ENCODE assay signal across 8 mouse cellular contexts in the genomic region with DNA sequence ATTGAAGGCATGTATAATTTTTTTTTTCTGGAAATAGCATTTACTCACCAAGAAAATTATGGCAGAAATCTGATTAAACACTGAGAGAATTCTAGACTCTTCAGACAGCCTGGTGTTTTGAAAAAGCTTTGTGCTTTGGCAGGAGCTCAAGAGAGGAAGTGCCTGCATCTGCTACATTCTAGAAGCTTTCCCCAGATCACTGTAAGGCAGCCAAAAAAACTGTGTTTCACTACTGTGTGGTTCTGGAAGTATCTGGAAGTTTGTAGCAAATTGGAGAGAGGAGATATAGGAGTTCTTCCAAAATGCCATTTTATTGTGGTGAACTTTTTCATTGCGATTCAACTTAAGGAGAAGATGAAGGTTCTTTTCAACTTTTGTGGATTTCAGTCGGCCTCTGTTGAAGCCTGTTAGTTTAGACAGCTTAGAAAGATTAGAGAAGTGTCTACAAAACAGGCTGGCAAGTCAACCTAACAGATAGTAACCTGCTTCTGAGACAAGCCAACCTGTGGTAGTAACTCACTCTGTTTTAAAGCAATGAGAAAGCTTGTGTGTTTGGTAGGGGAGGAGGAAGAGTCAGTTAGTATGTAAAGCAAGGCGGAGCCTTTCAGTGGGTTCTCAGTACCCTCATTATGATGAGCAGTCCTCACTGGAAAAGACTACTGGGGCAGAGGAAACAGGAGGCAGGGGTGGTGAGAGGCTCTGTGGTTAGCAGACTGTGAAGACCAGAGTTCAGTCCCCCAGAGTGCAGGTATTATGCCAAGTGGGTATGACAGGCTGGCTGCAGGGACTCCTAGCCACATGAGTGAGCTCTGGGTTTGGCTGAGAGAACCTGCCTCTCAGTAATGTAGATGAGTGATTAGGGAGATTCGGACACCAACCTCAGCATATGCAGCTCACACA. TPM values are rescaled to one million over a fixed set of nuclear protein-coding genes. Genes with fewer than 3 reads are reported as not detected.
DNase-seq lines count a peak whose midpoint lies in the region; ATAC-seq and TF ChIP-seq lines count a peak whose summit lies in the region.

No protein-coding gene starts in this region.

- 62% methylated on average over 4 of the region's 4 CpGs for WGBS in heart, embryonic 14.5 days
- WGBS in lung, embryonic 14.5 days: 61% methylated on average over 4 of the region's 4 CpGs

- H3K4me1 ChIP-seq in G1E (ENCODE audit: insufficient read depth, low read depth, low read length): peaks cover 23% of the 10 kb centered on the region
- peaks cover 9 to 27% of the 10 kb centered on the region in 2 experiments for H3K4me1 ChIP-seq in heart, embryonic 14.5 days (ENCODE audit: control insufficient read depth in 2 of 2, insufficient read depth in 2 of 2, low read length in 2 of 2)
- H3K4me1 ChIP-seq in lung, embryonic 14.5 days (ENCODE audit: insufficient read depth): peaks cover 16% of the 10 kb centered on the region; the same call in 1 of the 2 replicates

- peaks cover 29% of the 10 kb centered on the region for H3K36me3 ChIP-seq in G1E (replicated peaks)
- peaks cover 30% of the 10 kb centered on the region for H3K36me3 ChIP-seq in heart, embryonic 14.5 days (ENCODE audit: control insufficient read depth, insufficient read depth, low read length)
- H3K36me3 ChIP-seq in lung, embryonic 14.5 days (ENCODE audit: insufficient read depth): peaks cover 32% of the 10 kb centered on the region

- H3K27ac ChIP-seq in heart, embryonic 14.5 days (replicated peaks in 1 of 2; ENCODE audit: control insufficient read depth in 1 of 2, insufficient read depth in 1 of 2, low read depth in 2 of 2, low read length in 2 of 2): peak overlapping the region; percentile 4 to 61
- peak overlapping the region; percentile 75 for H3K27ac ChIP-seq in lung, embryonic 14.5 days (ENCODE audit: low read depth)

- H3K4me3 ChIP-seq in G1E (ENCODE audit: low read depth, low read length): no peak overlapping the region; the same call in 1 of the 2 replicates
- H3K4me3 ChIP-seq in heart, embryonic 14.5 days (ENCODE audit: control insufficient read depth in 1 of 2, insufficient read depth in 1 of 2, low read depth in 1 of 2, low read length in 2 of 2): no peak overlapping the region
- no peak overlapping the region for H3K4me3 ChIP-seq in lung, embryonic 14.5 days (ENCODE audit: low read depth, low read length)

- H3K9ac ChIP-seq in heart, embryonic 14.5 days (ENCODE audit: low read length): no peak overlapping the region
- H3K9ac ChIP-seq in lung, embryonic 14.5 days: no peak overlapping the region

- no peaks in the 10 kb centered on the region for H3K9me3 ChIP-seq in G1E (replicated peaks)
- H3K9me3 ChIP-seq in heart, embryonic 14.5 days (ENCODE audit: control insufficient read depth, low read length): no peaks in the 10 kb centered on the region
- H3K9me3 ChIP-seq in lung, embryonic 14.5 days (ENCODE audit: low read depth, low read length): no peaks in the 10 kb centered on the region

- no peak overlapping the region for H3K4me2 ChIP-seq in heart, embryonic 14.5 days (ENCODE audit: low read length)
- H3K4me2 ChIP-seq in lung, embryonic 14.5 days: no peak overlapping the region

- TF ChIP-seq CTCF in G1E (IDR thresholded peaks at IDR 0.05; ENCODE audit: low read depth, low read length): no peak
- TF ChIP-seq CTCF in lung, embryonic 14.5 days (IDR thresholded peaks at IDR 0.05; ENCODE audit: low read depth): no peak

- ATAC-seq in G1E (ENCODE audit: extremely low read depth, insufficient number of reproducible peaks, low FRiP score, poor library complexity, severe bottlenecking): no peak
- ATAC-seq in common myeloid progenitor, adult 5-6 weeks (replicated peaks; ENCODE audit: low read depth, poor library complexity, severe bottlenecking): peak; percentile 78
- no peak for ATAC-seq in heart, embryonic 14.5 days (ENCODE audit: insufficient number of reproducible peaks, insufficient read depth, low FRiP score, low read depth)
- peak; percentile 35; the same call in 1 of the 2 replicates for ATAC-seq in lung, embryonic 14.5 days (ENCODE audit: insufficient read depth)
- ATAC-seq in megakaryocyte, adult 5-6 weeks (ENCODE audit: poor library complexity, severe bottlenecking): no peak

- no peaks in the 10 kb centered on the region for H3K27me3 ChIP-seq in G1E (ENCODE audit: insufficient read depth, low read length)
- H3K27me3 ChIP-seq in heart, embryonic 14.5 days (ENCODE audit: control insufficient read depth, insufficient read depth, low read length): no peaks in the 10 kb centered on the region
- no peaks in the 10 kb centered on the region for H3K27me3 ChIP-seq in lung, embryonic 14.5 days (ENCODE audit: insufficient read depth, low read length)

- peak; percentile 41 for DNase-seq in CD4-positive helper T cell, adult 2 months (ENCODE audit: low read depth, low spot score)
- peak; percentile 1 for DNase-seq in G1E (ENCODE audit: low spot score)
- peak; percentile 76 for DNase-seq in layer of hippocampus, adult 11-12 months (ENCODE audit: low spot score)
- DNase-seq in lung, embryonic 14.5 days: peak; percentile 88
- peak; percentile 40 for DNase-seq in testis, postnatal 10 days (ENCODE audit: low spot score)

RNA-seq across cellular contexts. Expression of a gene that starts 12.1 kb away (rescaled TPM):
- total RNA-seq in G1E (2014; fragmentation: Nextera tagmentation) (20.6 and 34.2 TPM in 2 replicates), G1E (2017) (29.7 and 34.2 TPM in 2 replicates)
- 1.6 and 2.3 TPM in 2 replicates for polyA plus RNA-seq in G1E (2012)
- total RNA-seq in common myeloid progenitor, adult 5-6 weeks (2017): 26.2 and 28.9 TPM in 2 replicates
- 42.5 and 46.6 TPM in 2 replicates for polyA plus RNA-seq in heart, embryonic 14.5 days (2014; fragmentation: Nextera tagmentation; extraction: Ambion mirVana)
- polyA plus RNA-seq in lung, embryonic 14.5 days (2014; fragmentation: Nextera tagmentation; extraction: Ambion mirVana): 53.9 and 57.3 TPM in 2 replicates
- total RNA-seq in megakaryocyte, adult 5-6 weeks (2015): 9.6 and 14.3 TPM in 2 replicates
- total RNA-seq in megakaryocyte, adult 5-6 weeks (2017): 19.2 and 25.0 TPM in 2 replicates

Comparison
In these comparisons a context has a peak if more than half of its experiments do, and no peak if none do; other contexts are left out.
1. DNase-seq: peak in every context shown above with its lines; median percentile 88 in lung, embryonic 14.5 days; 76 in layer of hippocampus, adult 11-12 months; 41 in CD4-positive helper T cell, adult 2 months; 40 in testis, postnatal 10 days; 1 in G1E.
2. ATAC-seq: peak in common myeloid progenitor, adult 5-6 weeks (single experiment) and lung, embryonic 14.5 days (single experiment); none in G1E (single experiment), heart, embryonic 14.5 days (single experiment) and megakaryocyte, adult 5-6 weeks (single experiment).